Mouse (Mus musculus) hindbrain, embryonic 11.5 days (tissue): ENCODE measurements around the gene Osbpl9. TPM values are rescaled to one million over a fixed set of nuclear protein-coding genes. Genes with fewer than 3 reads are reported as not detected.

Source experiments
- ATAC-seq: fragments of 200-750 bp; cut with Nextera tagmentation; 2 replicates; pipeline ENCODE4 v1.8.0; 2017; ENCODE audit warnings: mild to moderate bottlenecking, moderate TSS enrichment, moderate library complexity; ENCODE audit not compliant: low FRiP score
- DNase-seq: peaks from one replicate; pipeline ENCODE4 v3.0.0-alpha.2; 2015; ENCODE audit warnings: low spot score
- H3K27ac ChIP-seq: fragments of 300-500 bp; sonication (generic); 2 replicates; pipeline ENCODE4 v1.5.1; 2014; ENCODE audit warnings: mild to moderate bottlenecking, low read depth, low read length
- H3K27me3 ChIP-seq: fragments of 300-500 bp; sonication (generic); 2 replicates; pipeline ENCODE4 v1.6.1; 2014; ENCODE audit warnings: mild to moderate bottlenecking, low read length, moderate library complexity, mixed read lengths; ENCODE audit not compliant: control insufficient read depth, insufficient read depth
- H3K36me3 ChIP-seq: fragments of 300-500 bp; sonication (generic); 2 replicates; pipeline ENCODE4 v1.6.1; 2014; ENCODE audit warnings: mild to moderate bottlenecking, low read length, moderate library complexity, mixed read lengths; ENCODE audit not compliant: control insufficient read depth, insufficient read depth
- H3K4me1 ChIP-seq: fragments of 300-500 bp; sonication (generic); replicated peaks from 2 replicates; pipeline ENCODE4 v1.6.1; 2014; ENCODE audit warnings: low read length, mixed read lengths; ENCODE audit not compliant: control insufficient read depth, insufficient read depth
- H3K4me2 ChIP-seq: fragments of 300-500 bp; sonication (generic); replicated peaks from 2 replicates; pipeline ENCODE4 v1.6.1; 2014; ENCODE audit warnings: mild to moderate bottlenecking, low read depth, low read length
- H3K4me3 ChIP-seq: fragments of 300-500 bp; sonication (generic); 2 replicates; pipeline ENCODE4 v1.5.1; 2014; ENCODE audit warnings: low read depth, low read length
- H3K9ac ChIP-seq: fragments of 300-500 bp; sonication (generic); 2 replicates; pipeline ENCODE4 v1.6.1; 2014; ENCODE audit warnings: low read depth, low read length
- H3K9me3 ChIP-seq: fragments of 300-500 bp; sonication (generic); 2 replicates; pipeline ENCODE4 v1.6.1; 2016; ENCODE audit warnings: low read length; ENCODE audit not compliant: control insufficient read depth
- WGBS: fragments of 180-500 bp; shearing (Covaris S2); extraction: QIAGEN DNeasy Blood & Tissue Kit; methylation state at CpG from one replicate; pipeline ENCODE4 v1.1.7; 2014; 5-methylcytosine and 5-hydroxymethylcytosine counted together
- polyA plus RNA-seq: library from polyadenylated mRNA; unstranded; fragments of >200 nt; fragmentation: Nextera tagmentation; extraction: Ambion mirVana; gene quantifications from 2 replicates; pipeline ENCODE4 v1.2.1, GENCODE M21; 2014

Gene Osbpl9
- polyA plus RNA-seq, 1 experiment from 2014 or later = 77.3 TPM

DNA sequence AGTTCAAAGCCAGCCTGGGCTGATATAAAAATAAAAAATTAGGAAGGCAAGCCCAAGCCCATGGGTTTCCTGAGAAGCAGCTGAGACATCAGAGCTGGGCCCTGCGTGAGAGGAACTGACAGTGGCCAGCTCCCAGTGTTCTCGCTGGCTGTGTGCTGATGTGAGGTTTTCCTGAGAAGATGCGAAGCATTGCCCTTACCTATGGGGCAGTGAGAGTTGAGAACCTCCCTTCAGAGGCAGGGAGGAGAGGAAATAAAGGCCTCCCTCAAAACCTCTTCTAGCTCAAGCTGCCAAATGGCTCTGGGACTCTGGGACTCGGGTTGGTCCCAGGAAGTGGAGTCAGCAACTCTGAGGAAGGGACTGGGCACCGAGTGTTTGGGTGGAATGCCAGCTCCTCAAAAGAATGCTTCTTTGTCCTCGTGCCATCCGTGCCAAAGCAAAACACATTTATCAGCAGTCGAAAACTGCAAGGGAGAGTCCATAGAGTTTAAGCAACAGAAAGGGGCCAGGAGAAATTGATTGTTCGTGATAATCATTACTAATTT lies 32.8 kb upstream of the Osbpl9 start:
- Histone ChIP-seq H3K4me1 (no peaks in the 10 kb centered on the region), H3K9me3 (no peaks in the 10 kb centered on the region), H3K4me3 (no peak overlapping the region), H3K36me3 (no peaks in the 10 kb centered on the region), H3K27ac (no peak overlapping the region), H3K27me3 (no peaks in the 10 kb centered on the region), H3K4me2 (no peak overlapping the region), H3K9ac (no peak overlapping the region)
- WGBS = 80% methylated on average over 9 of the region's 9 CpGs
- ATAC-seq (no peak), DNase-seq (no peak)

DNA sequence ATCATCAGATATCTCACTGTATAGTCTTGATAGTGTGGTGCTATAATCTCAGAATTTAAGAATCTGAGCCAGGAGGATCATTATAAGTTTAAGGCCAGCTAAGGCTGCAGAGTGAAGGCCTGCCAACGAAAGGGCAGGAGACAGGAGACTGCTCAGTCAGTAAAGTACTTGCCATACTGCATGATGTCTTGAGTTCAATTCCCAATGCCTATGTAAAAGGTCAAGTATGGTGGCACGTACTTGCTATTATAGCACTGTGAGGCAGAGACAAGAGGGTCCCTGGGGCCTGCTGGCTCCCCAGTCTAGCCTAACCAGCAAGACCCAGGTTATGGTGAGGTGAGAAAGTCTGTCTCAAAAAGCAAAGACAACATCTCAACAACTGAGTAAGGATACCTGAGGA lies 32.1 kb upstream of the Osbpl9 start, which contains the start of gene Calr4:
Gene Calr4 (plus strand): TSS at position 301 of the 400 bp plus-strand sequence.
- H3K9ac ChIP-seq = no peak within 1 kb of the TSS
- no peaks in the 10 kb centered on the region for H3K4me1 ChIP-seq
- DNase-seq (no peak), ATAC-seq (no peak)
- no peak within 1 kb of the TSS for H3K27ac ChIP-seq
- H3K4me2 ChIP-seq = no peak within 1 kb of the TSS
- H3K36me3 ChIP-seq = no peaks in the 10 kb centered on the region
- H3K9me3 ChIP-seq = no peaks in the 10 kb centered on the region
- 81% methylated on average over 2 of the region's 2 CpGs for WGBS
- H3K27me3 ChIP-seq = no peaks in the 10 kb centered on the region
- no peak within 1 kb of the TSS for H3K4me3 ChIP-seq

DNA sequence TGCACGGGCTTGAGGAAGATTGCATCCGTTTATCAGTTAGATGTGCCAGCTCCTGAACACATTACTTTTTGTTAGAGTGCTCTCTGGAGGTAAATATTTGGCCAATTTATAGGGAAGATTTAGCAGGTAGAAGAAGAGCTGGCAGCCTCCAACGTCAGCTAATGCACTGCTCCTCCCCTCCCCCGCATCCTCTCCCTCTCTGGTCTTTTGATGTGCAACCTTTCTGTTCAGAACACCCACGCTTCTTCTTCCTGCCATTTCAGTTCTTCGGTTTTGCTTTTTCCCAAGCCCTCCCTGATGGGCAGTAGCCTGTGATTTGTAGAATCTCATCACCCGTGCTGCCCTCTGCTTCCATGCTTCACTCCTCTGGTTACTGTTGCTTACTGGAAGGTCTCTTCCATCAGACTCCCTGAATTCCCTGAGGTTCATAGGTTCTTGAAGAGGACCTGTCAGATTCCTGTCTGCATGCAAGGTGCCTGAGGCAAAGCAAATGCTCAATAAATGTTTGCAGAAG lies 27.8 kb upstream of the Osbpl9 start:
- no peak for ATAC-seq
- Histone ChIP-seq H3K4me2 (no peak overlapping the region), H3K27me3 (no peaks in the 10 kb centered on the region)

DNA sequence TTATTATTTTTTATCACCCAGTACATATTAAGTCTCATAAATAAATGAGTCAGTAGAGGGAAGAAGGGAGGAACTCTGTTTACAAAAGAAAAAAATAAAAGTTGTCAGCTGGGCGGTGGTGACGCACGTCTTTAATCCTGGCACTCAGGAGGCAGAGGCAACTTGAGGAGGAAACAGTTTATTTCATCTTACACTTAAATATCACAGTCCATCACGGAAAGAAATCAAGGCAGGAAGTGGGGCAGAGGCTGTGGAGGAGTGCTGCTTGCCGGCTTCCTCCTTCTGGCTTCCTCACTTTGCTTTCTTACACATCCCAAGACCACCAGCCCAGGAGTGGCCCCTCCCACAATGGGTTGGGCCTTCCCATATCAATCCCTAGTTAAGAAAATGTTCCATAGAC lies 24.0 kb upstream of the Osbpl9 start:
- Histone ChIP-seq H3K4me2 (no peak overlapping the region), H3K4me3 (no peak overlapping the region), H3K9me3 (no peaks in the 10 kb centered on the region), H3K27me3 (no peaks in the 10 kb centered on the region), H3K4me1 (no peaks in the 10 kb centered on the region), H3K36me3 (no peaks in the 10 kb centered on the region), H3K27ac (no peak overlapping the region), H3K9ac (no peak overlapping the region)
- WGBS = 72% methylated on average over 5 of the region's 5 CpGs
- ATAC-seq (no peak), DNase-seq (no peak)

More for the DNA sequence above, 27.8 kb upstream of the Osbpl9 start:
- H3K36me3 ChIP-seq = no peaks in the 10 kb centered on the region
- H3K9ac ChIP-seq = no peak overlapping the region
- H3K4me3 ChIP-seq = no peak overlapping the region
- WGBS = 65% methylated on average over 7 of the region's 7 CpGs
- no peaks in the 10 kb centered on the region for H3K4me1 ChIP-seq
- DNase-seq = no peak
- H3K27ac ChIP-seq = no peak overlapping the region
- H3K9me3 ChIP-seq = no peaks in the 10 kb centered on the region

DNA sequence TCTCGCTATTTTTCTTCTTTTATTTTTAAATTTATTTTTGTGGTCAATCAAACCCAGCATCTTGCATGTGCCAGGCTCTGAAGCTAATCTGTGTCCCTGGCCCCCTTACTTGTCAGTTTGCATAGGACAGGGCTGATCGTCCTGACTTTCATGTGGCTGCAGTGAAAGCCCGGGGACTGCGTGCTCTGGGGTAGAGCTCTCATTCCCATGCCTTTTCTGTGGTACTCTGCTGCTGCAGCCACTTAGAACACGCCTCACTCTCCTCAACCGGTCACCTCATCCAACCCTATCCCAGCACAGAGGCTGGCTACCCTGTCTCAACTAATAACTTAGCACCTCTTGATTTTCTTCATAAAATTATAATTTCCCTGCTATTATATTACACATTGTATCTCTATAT lies 23.5 kb upstream of the Osbpl9 start:
- no peak overlapping the region for H3K9ac ChIP-seq
- peak overlapping the region; percentile 63 for H3K27ac ChIP-seq
- H3K27me3 ChIP-seq = no peaks in the 10 kb centered on the region
- 70% methylated on average over 6 of the region's 6 CpGs for WGBS
- H3K9me3 ChIP-seq = no peaks in the 10 kb centered on the region
- no peak overlapping the region for H3K4me2 ChIP-seq
- no peak overlapping the region for H3K4me3 ChIP-seq
- no peaks in the 10 kb centered on the region for H3K36me3 ChIP-seq
- DNase-seq = no peak
- H3K4me1 ChIP-seq = no peaks in the 10 kb centered on the region
- ATAC-seq = peak; percentile 60

DNA sequence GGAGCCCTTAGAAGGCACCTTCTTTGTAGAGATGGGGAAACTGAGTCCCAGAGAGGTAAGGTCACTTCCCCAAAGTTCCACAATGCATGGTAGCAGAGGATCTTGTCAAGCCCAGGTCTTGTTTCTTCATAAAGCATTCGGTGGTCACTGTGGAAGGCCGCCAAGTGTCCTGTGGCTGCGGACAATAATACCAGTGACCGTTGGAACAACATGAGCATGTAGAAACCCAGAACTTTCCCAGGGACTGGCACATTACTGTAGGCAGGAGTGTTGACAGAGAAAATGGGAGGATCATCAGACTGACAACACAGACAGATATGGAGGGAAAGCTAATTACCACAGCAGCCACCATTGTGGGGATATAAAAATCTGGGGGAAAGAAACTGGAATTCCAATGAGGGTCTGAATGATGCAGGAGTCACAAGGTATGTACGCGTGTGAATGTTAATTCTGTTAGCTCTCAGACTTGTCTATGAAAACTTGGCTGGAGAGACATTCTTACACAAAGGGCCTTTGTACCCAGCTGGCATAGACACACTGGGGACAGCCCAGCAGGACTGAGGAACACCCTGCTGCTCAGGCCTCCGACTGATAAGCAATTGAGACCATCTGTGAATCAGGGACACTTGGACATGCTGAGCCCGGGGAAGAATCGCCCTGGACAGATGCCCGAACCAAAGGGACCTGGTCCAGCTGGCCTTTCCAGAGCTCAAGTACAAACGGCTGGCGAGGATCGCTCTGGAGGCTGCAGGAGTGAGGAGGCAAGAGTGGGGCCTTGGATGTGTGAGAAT lies 22.9 kb upstream of the Osbpl9 start:
- H3K4me2 ChIP-seq = no peak overlapping the region
- no peaks in the 10 kb centered on the region for H3K27me3 ChIP-seq
- H3K4me3 ChIP-seq = no peak overlapping the region
- peak overlapping the region; percentile 63 for H3K27ac ChIP-seq
- no peak overlapping the region for H3K9ac ChIP-seq
- DNase-seq (peak; percentile 34), ATAC-seq (peak; percentile 89)
- WGBS = 57% methylated on average over 13 of the region's 13 CpGs
- H3K36me3 ChIP-seq = no peaks in the 10 kb centered on the region
- no peaks in the 10 kb centered on the region for H3K4me1 ChIP-seq
- no peaks in the 10 kb centered on the region for H3K9me3 ChIP-seq

DNA sequence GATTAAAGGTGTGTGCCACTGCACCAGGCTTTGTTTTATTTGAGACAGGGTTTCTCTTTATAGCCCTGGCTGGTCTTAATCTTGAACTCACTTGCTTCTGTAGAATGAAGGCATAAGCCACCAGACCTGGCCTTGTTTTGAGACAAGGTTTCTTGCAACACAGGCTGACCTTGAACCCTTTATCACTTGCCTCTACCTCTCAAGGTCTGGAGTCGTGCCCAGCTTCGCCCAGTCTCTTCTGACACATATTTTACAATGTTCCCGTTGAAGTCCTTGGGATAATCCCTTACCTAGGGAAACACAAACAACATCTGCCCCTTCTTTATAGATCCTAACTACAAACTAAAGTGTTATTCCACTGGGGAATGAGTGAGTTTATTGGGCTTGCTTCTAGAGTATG lies 19.9 kb upstream of the Osbpl9 start:
- Histone ChIP-seq H3K27me3 (no peaks in the 10 kb centered on the region), H3K9me3 (no peaks in the 10 kb centered on the region)
- DNase-seq = no peak

DNA sequence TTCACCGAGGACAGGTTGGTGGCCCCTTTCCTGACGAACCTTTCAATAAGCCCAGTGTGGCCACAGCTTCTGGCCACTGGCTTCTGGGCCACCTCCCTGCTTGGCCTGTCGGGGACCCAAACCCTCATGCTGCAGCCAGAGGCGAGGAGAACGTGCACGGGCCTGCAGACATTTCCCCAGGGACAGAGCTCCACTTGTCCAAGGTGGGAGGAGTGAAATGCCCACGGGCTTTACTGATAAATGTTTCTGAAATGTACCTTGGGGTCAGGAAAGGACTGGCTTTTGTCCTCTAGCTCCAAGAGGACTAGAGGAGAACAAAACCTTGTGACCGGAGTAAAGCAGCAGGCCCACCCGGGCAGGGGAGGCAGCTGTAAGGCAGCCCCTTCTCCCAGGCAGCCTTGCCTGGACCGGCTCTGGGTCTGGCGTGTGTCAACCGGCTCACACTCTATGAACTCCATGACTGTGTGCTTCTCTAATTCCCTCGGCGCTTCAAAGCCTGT lies 18.4 kb upstream of the Osbpl9 start:
- ATAC-seq = no peak
- H3K27me3 ChIP-seq = no peaks in the 10 kb centered on the region
- H3K4me2 ChIP-seq = no peak overlapping the region
- H3K4me1 ChIP-seq = no peaks in the 10 kb centered on the region
- no peak overlapping the region for H3K27ac ChIP-seq
- H3K9me3 ChIP-seq = no peaks in the 10 kb centered on the region
- no peak overlapping the region for H3K4me3 ChIP-seq
- 72% methylated on average over 14 of the region's 14 CpGs for WGBS
- no peaks in the 10 kb centered on the region for H3K36me3 ChIP-seq
- no peak overlapping the region for H3K9ac ChIP-seq
- DNase-seq = no peak

More for the DNA sequence above, 19.9 kb upstream of the Osbpl9 start:
- H3K4me2 ChIP-seq = no peak overlapping the region
- H3K4me3 ChIP-seq = no peak overlapping the region
- ATAC-seq = no peak
- no peaks in the 10 kb centered on the region for H3K4me1 ChIP-seq
- H3K27ac ChIP-seq = no peak overlapping the region
- no peaks in the 10 kb centered on the region for H3K36me3 ChIP-seq
- WGBS = 83% methylated on average over 3 of the region's 3 CpGs
- no peak overlapping the region for H3K9ac ChIP-seq

DNA sequence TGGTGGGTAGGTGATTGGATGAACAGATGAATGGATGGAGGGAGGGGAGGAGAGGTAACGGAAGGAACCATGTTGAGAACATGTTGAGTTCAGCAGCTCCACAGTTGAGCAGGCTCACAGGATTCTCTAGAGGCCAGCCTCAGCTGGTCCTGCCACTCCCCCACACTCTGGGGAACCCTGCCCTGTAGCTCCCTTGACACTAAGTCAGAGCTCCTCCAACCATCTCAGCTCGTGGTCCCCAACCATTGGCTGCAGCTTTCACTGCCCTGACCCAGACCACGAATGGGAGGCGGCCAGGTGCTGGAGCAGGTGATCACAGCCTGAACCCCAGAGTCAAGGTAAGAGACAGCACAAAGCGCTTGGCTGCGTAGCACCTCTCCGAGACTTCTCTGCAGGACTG lies 15.9 kb upstream of the Osbpl9 start:
- H3K36me3 ChIP-seq = no peaks in the 10 kb centered on the region
- H3K4me3 ChIP-seq = no peak overlapping the region
- H3K27me3 ChIP-seq = no peaks in the 10 kb centered on the region
- H3K27ac ChIP-seq = no peak overlapping the region
- H3K9ac ChIP-seq = no peak overlapping the region
- WGBS = 78% methylated on average over 7 of the region's 7 CpGs
- no peaks in the 10 kb centered on the region for H3K9me3 ChIP-seq
- DNase-seq (no peak), ATAC-seq (no peak)
- no peaks in the 10 kb centered on the region for H3K4me1 ChIP-seq
- H3K4me2 ChIP-seq = no peak overlapping the region
